Comparison of ENCODE assay signal across 10 mouse cellular contexts in the genomic region with DNA sequence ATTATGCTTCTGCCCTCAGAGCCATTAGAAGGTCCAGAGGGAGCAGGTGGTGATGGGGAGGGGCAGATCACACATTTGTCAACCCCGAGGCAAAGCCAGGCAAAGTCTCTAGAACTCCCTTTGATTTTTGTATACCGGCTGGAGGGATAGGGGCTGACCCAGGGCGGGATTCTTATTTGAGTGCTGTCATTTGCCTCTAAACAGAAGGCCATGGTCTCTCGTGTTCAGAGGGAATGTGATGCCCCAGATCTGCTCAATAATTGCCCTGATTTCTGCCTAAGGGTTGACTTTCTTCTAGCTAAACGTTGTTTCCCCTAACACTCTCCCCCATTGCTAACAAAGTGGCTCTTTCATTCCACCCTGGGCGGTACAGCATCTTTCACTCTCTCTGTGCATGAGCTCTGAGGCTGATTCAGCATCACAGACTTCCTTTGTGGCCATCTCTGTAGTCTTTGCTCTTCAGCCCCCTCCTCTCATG.
DNase-seq lines count a peak whose midpoint lies in the region; ATAC-seq and TF ChIP-seq lines count a peak whose summit lies in the region.
"Had no signal": no experiment of that assay in that cellular context is flagged by ENCODE, and none has a peak within 500 bp of the region (broad histone marks: within the 10 kb centered on the region; RNA-seq: fewer than 3 reads in every experiment).

No protein-coding gene starts in this region.

- H3K27me3 ChIP-seq in intestine, embryonic 14.5 days (replicated peaks; ENCODE audit: control insufficient read depth, insufficient read depth, low read length): no peaks in the 10 kb centered on the region
- H3K27me3 ChIP-seq in intestine, postnatal 0 days (replicated peaks; ENCODE audit: control insufficient read depth, insufficient read depth, low read length): no peaks in the 10 kb centered on the region
- no peaks in the 10 kb centered on the region for H3K27me3 ChIP-seq in hindbrain, embryonic 11.5 days (ENCODE audit: control insufficient read depth, insufficient read depth, low read length)
- H3K27me3 ChIP-seq in neural tube, embryonic 11.5 days (ENCODE audit: control insufficient read depth, insufficient read depth, low read length): no peaks in the 10 kb centered on the region
- H3K27me3 ChIP-seq in thymus, adult 2 months (ENCODE audit: control insufficient read depth, insufficient read depth, low read length): no peaks in the 10 kb centered on the region
- H3K27me3 ChIP-seq in kidney, adult 2 months (replicated peaks; ENCODE audit: control insufficient read depth, insufficient read depth, low read length): no peaks in the 10 kb centered on the region

- H3K4me1 ChIP-seq in intestine, embryonic 14.5 days (replicated peaks; ENCODE audit: control insufficient read depth, insufficient read depth, low read length): no peaks in the 10 kb centered on the region
- H3K4me1 ChIP-seq in intestine, postnatal 0 days (replicated peaks; ENCODE audit: control insufficient read depth, insufficient read depth, low read length): no peaks in the 10 kb centered on the region
- H3K4me1 ChIP-seq in hindbrain, embryonic 11.5 days (replicated peaks; ENCODE audit: control insufficient read depth, insufficient read depth, low read length): 0 out of 2 replicates have a peak, but pooled peaks cover 2% of the 10 kb centered on the region
- H3K4me1 ChIP-seq in neural tube, embryonic 11.5 days (ENCODE audit: control insufficient read depth, insufficient read depth, low read length): no peaks in the 10 kb centered on the region
- H3K4me1 ChIP-seq in thymus, adult 2 months (replicated peaks; ENCODE audit: control insufficient read depth, insufficient read depth, low read length): no peaks in the 10 kb centered on the region
- no peaks in the 10 kb centered on the region for H3K4me1 ChIP-seq in kidney, adult 2 months (ENCODE audit: control insufficient read depth, insufficient read depth, low read length)

- H3K4me3 ChIP-seq in intestine, embryonic 14.5 days (ENCODE audit: low read depth, low read length): no peak overlapping the region
- no peak overlapping the region for H3K4me3 ChIP-seq in intestine, postnatal 0 days (ENCODE audit: low read depth, low read length)
- no peak overlapping the region for H3K4me3 ChIP-seq in hindbrain, embryonic 11.5 days (ENCODE audit: low read depth, low read length)
- no peak overlapping the region for H3K4me3 ChIP-seq in neural tube, embryonic 11.5 days (ENCODE audit: low read depth, low read length)
- H3K4me3 ChIP-seq in thymus, adult 2 months (ENCODE audit: control insufficient read depth, insufficient read depth, low read length): no peak overlapping the region
- H3K4me3 ChIP-seq in kidney, adult 2 months (ENCODE audit: insufficient read depth, low read depth, low read length): no peak overlapping the region

- ATAC-seq in intestine, embryonic 14.5 days (replicated peaks; ENCODE audit: low FRiP score, low TSS enrichment, low read depth): 0 out of 2 replicates have a peak, but pooled peaks have one; percentile 32
- no peak for ATAC-seq in intestine, postnatal 0 days
- peak; percentile 70 for ATAC-seq in hindbrain, embryonic 11.5 days (ENCODE audit: low FRiP score)
- ATAC-seq in neural tube, embryonic 11.5 days (ENCODE audit: insufficient read depth, low FRiP score, low TSS enrichment): peak; percentile 53

- no peaks in the 10 kb centered on the region for H3K9me3 ChIP-seq in intestine, embryonic 14.5 days (ENCODE audit: control insufficient read depth, low read length)
- H3K9me3 ChIP-seq in intestine, postnatal 0 days (ENCODE audit: control insufficient read depth): no peaks in the 10 kb centered on the region
- H3K9me3 ChIP-seq in hindbrain, embryonic 11.5 days (ENCODE audit: control insufficient read depth, low read length): no peaks in the 10 kb centered on the region
- H3K9me3 ChIP-seq in neural tube, embryonic 11.5 days (ENCODE audit: control insufficient read depth, low read length): no peaks in the 10 kb centered on the region

- H3K4me2 ChIP-seq in intestine, embryonic 14.5 days (ENCODE audit: low read length): no peak overlapping the region
- H3K4me2 ChIP-seq in intestine, postnatal 0 days (replicated peaks; ENCODE audit: low read depth): no peak overlapping the region
- no peak overlapping the region for H3K4me2 ChIP-seq in hindbrain, embryonic 11.5 days (replicated peaks; ENCODE audit: low read depth, low read length)
- peak overlapping the region; percentile 10; the same call in 1 of the 2 replicates for H3K4me2 ChIP-seq in neural tube, embryonic 11.5 days (ENCODE audit: low read depth)

- H3K27ac ChIP-seq in intestine, embryonic 14.5 days (ENCODE audit: low read depth): no peak overlapping the region
- no peak overlapping the region for H3K27ac ChIP-seq in intestine, postnatal 0 days (ENCODE audit: low read depth, low read length)
- H3K27ac ChIP-seq in hindbrain, embryonic 11.5 days (ENCODE audit: low read depth, low read length): peak overlapping the region; percentile 51; the same call in 1 of the 2 replicates
- H3K27ac ChIP-seq in neural tube, embryonic 11.5 days (ENCODE audit: low read depth, low read length): 0 out of 2 replicates have a peak overlapping the region, but pooled peaks have one; percentile 34
- H3K27ac ChIP-seq in thymus, adult 2 months (ENCODE audit: control insufficient read depth, insufficient read depth, low read length): no peak overlapping the region
- H3K27ac ChIP-seq in kidney, adult 2 months (ENCODE audit: insufficient read depth, low read depth, low read length): no peak overlapping the region
- H3K27ac ChIP-seq: macrophage had no signal

- TF ChIP-seq CTCF in intestine, postnatal 0 days (IDR thresholded peaks at IDR 0.05; ENCODE audit: low read depth): no peak
- TF ChIP-seq CTCF in thymus, adult 2 months (IDR thresholded peaks at IDR 0.05; ENCODE audit: borderline replicate concordance, control insufficient read depth, extremely low read depth, insufficient read depth, low read length, poor library complexity): no peak
- TF ChIP-seq CTCF in kidney, adult 2 months (conservative IDR thresholded peaks at IDR 0.05; ENCODE audit: insufficient read depth, insufficient read length, low read depth, low read length): no peak

- no peak for TF ChIP-seq POLR2A in thymus, adult 2 months (IDR thresholded peaks at IDR 0.05; ENCODE audit: control insufficient read depth, extremely low read depth, insufficient read depth, low read length, poor library complexity)
- no peak for TF ChIP-seq POLR2A in kidney, adult 2 months (IDR thresholded peaks at IDR 0.05; ENCODE audit: low read depth, low read length)

- DNase-seq in intestine, embryonic 14.5 days (ENCODE audit: low spot score): no peak
- peak; percentile 61 to 67 for DNase-seq in cerebellum, postnatal 10 days
- DNase-seq in hindbrain, embryonic 11.5 days (ENCODE audit: low spot score): peak; percentile 48
- peak; percentile 63 for DNase-seq in neural tube, embryonic 11.5 days (ENCODE audit: low spot score)
- DNase-seq in thymus, adult 2 months: no peak
- no peak for DNase-seq in kidney, adult 2 months
- no peak for DNase-seq in lung, postnatal 10 days
- DNase-seq: right cerebral cortex, postnatal 25 days had no signal

- WGBS in intestine, embryonic 14.5 days: 22% methylated on average over 6 of the region's 6 CpGs
- WGBS in intestine, postnatal 0 days: 39% methylated on average over 6 of the region's 6 CpGs
- 22% methylated on average over 6 of the region's 6 CpGs for WGBS in hindbrain, embryonic 11.5 days
- 12% methylated on average over 6 of the region's 6 CpGs for WGBS in neural tube, embryonic 11.5 days
- 68% methylated on average over 6 of the region's 6 CpGs for WGBS in thymus, adult 2 months
- 56% methylated on average over 6 of the region's 6 CpGs for WGBS in kidney, adult 2 months

- no peak overlapping the region for H3K9ac ChIP-seq in intestine, embryonic 14.5 days (ENCODE audit: low read length)
- no peak overlapping the region for H3K9ac ChIP-seq in intestine, postnatal 0 days (ENCODE audit: low read depth, low read length)
- H3K9ac ChIP-seq in hindbrain, embryonic 11.5 days (ENCODE audit: low read depth, low read length): no peak overlapping the region
- no peak overlapping the region for H3K9ac ChIP-seq in neural tube, embryonic 11.5 days (ENCODE audit: low read length)

- H3K36me3 ChIP-seq in intestine, embryonic 14.5 days (ENCODE audit: control insufficient read depth, insufficient read depth, low read length): no peaks in the 10 kb centered on the region
- H3K36me3 ChIP-seq in intestine, postnatal 0 days (ENCODE audit: control insufficient read depth, insufficient read depth): no peaks in the 10 kb centered on the region
- H3K36me3 ChIP-seq in hindbrain, embryonic 11.5 days (ENCODE audit: control insufficient read depth, insufficient read depth, low read length): no peaks in the 10 kb centered on the region
- H3K36me3 ChIP-seq in neural tube, embryonic 11.5 days (ENCODE audit: control insufficient read depth, insufficient read depth, low read length): no peaks in the 10 kb centered on the region
- no peaks in the 10 kb centered on the region for H3K36me3 ChIP-seq in thymus, adult 2 months (ENCODE audit: control insufficient read depth, insufficient read depth, low read length)
- no peaks in the 10 kb centered on the region for H3K36me3 ChIP-seq in kidney, adult 2 months (ENCODE audit: control insufficient read depth, insufficient read depth, low read length)

Comparison
In these comparisons a context has a peak if more than half of its experiments do, and no peak if none do; other contexts are left out.
1. DNase-seq: peak in cerebellum, postnatal 10 days (2 of 2), hindbrain, embryonic 11.5 days (single experiment) and neural tube, embryonic 11.5 days (single experiment); none in intestine, embryonic 14.5 days (single experiment), thymus, adult 2 months (single experiment), kidney, adult 2 months (single experiment) and lung, postnatal 10 days (single experiment).
2. H3K27ac ChIP-seq: peak in hindbrain, embryonic 11.5 days (single experiment) and neural tube, embryonic 11.5 days (single experiment); none in intestine, embryonic 14.5 days (single experiment), intestine, postnatal 0 days (single experiment), thymus, adult 2 months (single experiment) and kidney, adult 2 months (single experiment).